Mouse (Mus musculus): ENCODE results near the gene Kdm2b. TPM values are rescaled to one million over a fixed set of nuclear protein-coding genes. Genes with fewer than 3 reads are reported as not detected.

Kdm2b gene
- polyA plus RNA-seq, 1 experiment from 2014 or later = 108 TPM

GRCm38 (mm10) chr5:122841126-122841525, 148.5 kb downstream of the Kdm2b start:
- no peaks in the 10 kb centered on the region for H3K9me3 ChIP-seq
- no peak overlapping the region for H3K4me2 ChIP-seq
- H3K4me1 ChIP-seq = no peaks in the 10 kb centered on the region
- WGBS = 81% methylated on average over 2 of the region's 2 CpGs
- H3K4me3 ChIP-seq (replicated peaks) = no peak overlapping the region
- H3K36me3 ChIP-seq (replicated peaks) = no peaks in the 10 kb centered on the region
- H3K27me3 ChIP-seq = no peaks in the 10 kb centered on the region
- H3K9ac ChIP-seq = no peak overlapping the region
- H3K27ac ChIP-seq = no peak overlapping the region
- no peak for ATAC-seq (ENCODE audit: low FRiP score)

- Histone ChIP-seq H3K36me3 (replicated peaks) (no peaks in the 10 kb centered on the region), H3K4me1 (no peaks in the 10 kb centered on the region), H3K27ac (no peak overlapping the region), H3K9me3 (no peaks in the 10 kb centered on the region), H3K4me2 (no peak overlapping the region), H3K9ac (no peak overlapping the region), H3K4me3 (replicated peaks) (no peak overlapping the region), H3K27me3 (no peaks in the 10 kb centered on the region)
- 85% methylated on average over 10 of the region's 10 CpGs for WGBS
- no peak for ATAC-seq (ENCODE audit: low FRiP score)
Observed at GRCm38 (mm10) chr5:122832996-122833395, 156.6 kb downstream of the Kdm2b start.

- no peaks in the 10 kb centered on the region for H3K9me3 ChIP-seq
- H3K4me3 ChIP-seq (replicated peaks) = no peak overlapping the region
- no peaks in the 10 kb centered on the region for H3K27me3 ChIP-seq
- no peak for ATAC-seq (ENCODE audit: low FRiP score)
- H3K4me2 ChIP-seq = no peak overlapping the region
- no peak overlapping the region for H3K27ac ChIP-seq
- H3K4me1 ChIP-seq = no peaks in the 10 kb centered on the region
- no peak overlapping the region for H3K9ac ChIP-seq
- no peaks in the 10 kb centered on the region for H3K36me3 ChIP-seq (replicated peaks)
- 87% methylated on average over 10 of the region's 10 CpGs for WGBS
Observed at GRCm38 (mm10) chr5:122832536-122832935, 157.1 kb downstream of the Kdm2b start.

GRCm38 (mm10) chr5:122825099-122825498, 164.5 kb downstream of the Kdm2b start:
- H3K9me3 ChIP-seq = no peaks in the 10 kb centered on the region
- 81% methylated on average over 8 of the region's 8 CpGs for WGBS

GRCm38 (mm10) chr5:122824450-122824849, 165.2 kb downstream of the Kdm2b start:
- no peaks in the 10 kb centered on the region; the same call in 1 of the 2 replicates for H3K36me3 ChIP-seq (replicated peaks)
- H3K27ac ChIP-seq = no peak overlapping the region
- no peak for ATAC-seq (ENCODE audit: low FRiP score)
- H3K27me3 ChIP-seq = no peaks in the 10 kb centered on the region
- H3K4me2 ChIP-seq = no peak overlapping the region
- H3K9ac ChIP-seq = no peak overlapping the region
- H3K4me3 ChIP-seq (replicated peaks) = no peak overlapping the region
- no peaks in the 10 kb centered on the region for H3K9me3 ChIP-seq
- peaks cover 9% of the 10 kb centered on the region for H3K4me1 ChIP-seq
- WGBS = 81% methylated on average over 6 of the region's 6 CpGs

More at GRCm38 (mm10) chr5:122825099-122825498, 164.5 kb downstream of the Kdm2b start:
- Histone ChIP-seq H3K9ac (no peak overlapping the region), H3K4me2 (no peak overlapping the region), H3K4me3 (replicated peaks) (no peak overlapping the region), H3K27ac (no peak overlapping the region), H3K27me3 (no peaks in the 10 kb centered on the region), H3K36me3 (replicated peaks) (no peaks in the 10 kb centered on the region), H3K4me1 (peaks cover 3% of the 10 kb centered on the region)
- no peak for ATAC-seq (ENCODE audit: low FRiP score)

- Histone ChIP-seq H3K4me1 (peaks cover 12% of the 10 kb centered on the region), H3K4me2 (no peak overlapping the region), H3K27me3 (no peaks in the 10 kb centered on the region), H3K4me3 (replicated peaks) (no peak overlapping the region), H3K36me3 (replicated peaks) (no peaks in the 10 kb centered on the region; the same call in 1 of the 2 replicates), H3K9me3 (no peaks in the 10 kb centered on the region), H3K27ac (no peak overlapping the region), H3K9ac (no peak overlapping the region)
- WGBS = 76% methylated on average over 1 of the region's 1 CpGs
- ATAC-seq (ENCODE audit: low FRiP score) = no peak
Observed at GRCm38 (mm10) chr5:122823976-122824375, 165.6 kb downstream of the Kdm2b start.

- Histone ChIP-seq H3K9ac (no peak overlapping the region), H3K4me1 (peaks cover 12% of the 10 kb centered on the region), H3K4me3 (replicated peaks) (no peak overlapping the region), H3K27ac (no peak overlapping the region), H3K36me3 (replicated peaks) (peaks cover 15% of the 10 kb centered on the region), H3K27me3 (no peaks in the 10 kb centered on the region), H3K4me2 (no peak overlapping the region), H3K9me3 (no peaks in the 10 kb centered on the region)
- no peak for ATAC-seq (ENCODE audit: low FRiP score)
- 96% methylated on average over 4 of the region's 4 CpGs for WGBS
Observed at GRCm38 (mm10) chr5:122822441-122822840, 167.2 kb downstream of the Kdm2b start.

- Histone ChIP-seq H3K36me3 (replicated peaks) (peaks cover 23% of the 10 kb centered on the region), H3K4me1 (peaks cover 12% of the 10 kb centered on the region), H3K4me3 (replicated peaks) (peak overlapping the region; percentile 79), H3K4me2 (peak overlapping the region; percentile 55), H3K27me3 (no peaks in the 10 kb centered on the region), H3K9me3 (no peaks in the 10 kb centered on the region), H3K9ac (peak overlapping the region; percentile 83; the same call in 1 of the 2 replicates), H3K27ac (peak overlapping the region; percentile 98)
- peak; percentile 75 for ATAC-seq (ENCODE audit: low FRiP score)
- WGBS = under 1% methylated on average over 10 of the region's 10 CpGs
Observed at GRCm38 (mm10) chr5:122821524-122821885, 168.1 kb downstream of the Kdm2b start.

- peak; percentile 100 for ATAC-seq (ENCODE audit: low FRiP score)
- WGBS = under 1% methylated on average over 54 of the region's 55 CpGs
- Histone ChIP-seq H3K4me2 (peak within 1 kb of the TSS; percentile 55), H3K9me3 (no peaks in the 10 kb centered on the region), H3K27ac (peak within 1 kb of the TSS; percentile 98), H3K27me3 (no peaks in the 10 kb centered on the region), H3K4me1 (peaks cover 12% of the 10 kb centered on the region), H3K36me3 (replicated peaks) (peaks cover 27% of the 10 kb centered on the region), H3K4me3 (replicated peaks) (peak within 1 kb of the TSS; percentile 79), H3K9ac (peak within 1 kb of the TSS; percentile 83)
Observed at GRCm38 (mm10) chr5:122820777-122821523, 168.7 kb downstream of the Kdm2b start, which contains the start of gene Anapc5. Gene Anapc5, minus strand, starts transcription at chr5:122821339.

Other genes with a start within 250 kb of the Kdm2b start
- gene Camkk2, start 210.4 kb downstream of the Kdm2b start, polyA plus RNA-seq (2016; fragmentation: Nextera tagmentation; extraction: Ambion mirVana) = 34.5 and 35.1 TPM in 2 replicates
- 563 and 568 TPM in 2 replicates for gene Anapc5, start 168.5 kb downstream of the Kdm2b start, polyA plus RNA-seq (2016; fragmentation: Nextera tagmentation; extraction: Ambion mirVana)
- 44.1 and 50.1 TPM in 2 replicates for gene Rnf34, start 139.8 kb downstream of the Kdm2b start, polyA plus RNA-seq (2016; fragmentation: Nextera tagmentation; extraction: Ambion mirVana)
- gene Orai1, start 25.3 kb upstream of the Kdm2b start, polyA plus RNA-seq (2016; fragmentation: Nextera tagmentation; extraction: Ambion mirVana) = 10.4 and 11.4 TPM in 2 replicates
- 0.50 TPM in 1 of 2 replicates, not detected in the other for gene Morn3, start 57.2 kb upstream of the Kdm2b start, polyA plus RNA-seq (2016; fragmentation: Nextera tagmentation; extraction: Ambion mirVana)
- 9.0 and 9.7 TPM in 2 replicates for gene Tmem120b, start 78.6 kb upstream of the Kdm2b start, polyA plus RNA-seq (2016; fragmentation: Nextera tagmentation; extraction: Ambion mirVana)
- 1.9 and 2.8 TPM in 2 replicates for gene Rhof, start 142.9 kb upstream of the Kdm2b start, polyA plus RNA-seq (2016; fragmentation: Nextera tagmentation; extraction: Ambion mirVana)
- 13.1 and 13.6 TPM in 2 replicates for gene Setd1b, start 152.4 kb upstream of the Kdm2b start, polyA plus RNA-seq (2016; fragmentation: Nextera tagmentation; extraction: Ambion mirVana)
- 66.5 and 71.6 TPM in 2 replicates for gene Psmd9, start 179.6 kb upstream of the Kdm2b start, polyA plus RNA-seq (2016; fragmentation: Nextera tagmentation; extraction: Ambion mirVana)
- not detected in 2 replicates for gene Hpd, start 192.9 kb upstream of the Kdm2b start, polyA plus RNA-seq (2016; fragmentation: Nextera tagmentation; extraction: Ambion mirVana)

Data from forebrain, embryonic 12.5 days (tissue).